Mouse (Mus musculus) activated CD4-positive, CD25-positive, alpha-beta regulatory T cell, adult 9 weeks (primary cell): ENCODE measurements around the gene Lrrc29. TPM values are rescaled to one million over a fixed set of nuclear protein-coding genes. Genes with fewer than 3 reads are reported as not detected.

ENCODE experiments used
- polyA plus RNA-seq: library from polyadenylated mRNA; unstranded; fragments of 100-300 nt; shearing (Covaris generic); gene quantifications from one replicate; pipeline ENCODE4 v1.2.1, GENCODE M21; 2017

Lrrc29 gene
- polyA plus RNA-seq: 2.6 TPM

DNA sequence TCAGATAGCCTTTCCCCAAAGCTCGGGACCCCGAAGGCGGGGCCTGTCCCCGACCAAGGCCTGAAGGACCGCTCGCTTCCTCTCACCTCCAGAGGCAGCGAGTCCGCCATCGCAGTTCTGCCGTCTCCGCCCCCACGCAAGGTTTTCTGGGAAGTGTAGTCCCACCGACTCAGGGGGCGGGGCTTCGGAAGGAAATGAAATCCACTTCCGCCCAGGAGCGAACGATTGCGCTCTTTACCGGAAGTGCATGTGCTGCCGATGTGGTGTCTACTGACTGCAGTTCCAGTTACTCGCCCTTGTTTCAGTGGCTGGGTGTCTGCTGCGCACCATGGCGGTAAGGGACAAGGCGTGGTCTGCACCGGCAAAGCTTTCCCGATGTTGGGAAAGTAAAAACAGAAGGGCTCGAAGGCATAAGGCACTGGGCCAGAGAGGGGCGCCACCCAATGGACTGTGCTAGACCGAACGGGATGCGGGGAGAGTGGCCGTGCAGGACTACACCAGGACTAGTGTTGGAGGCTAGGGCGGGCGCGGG lies at the start of gene Lrrc29, which contains the start of gene Tmem208:
Lrrc29 (minus strand) TSS at position 138 of the 532 bp plus-strand sequence.
Tmem208 (plus strand) TSS at position 214 of the 532 bp plus-strand sequence.

DNA sequence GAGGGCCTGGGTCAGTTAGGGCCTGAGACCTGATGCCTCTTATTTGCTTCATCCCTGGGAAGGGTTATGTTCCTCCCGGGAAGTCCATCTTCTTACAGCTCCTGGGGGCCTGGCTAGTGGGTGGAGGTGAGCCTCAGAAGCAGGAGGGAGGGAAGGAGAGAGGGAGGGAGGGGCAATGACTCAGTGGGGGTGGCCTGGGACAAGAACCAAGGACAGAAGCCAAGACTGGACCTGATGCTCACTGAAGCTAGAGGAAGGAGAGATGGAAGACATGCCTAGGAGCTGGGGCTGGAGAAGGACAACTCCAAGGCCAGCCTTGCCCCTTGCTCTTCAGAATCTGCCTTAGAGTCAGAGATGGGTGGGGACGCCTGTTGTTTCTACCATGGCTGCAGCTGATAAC lies 47.0 kb upstream of the Lrrc29 start, which contains the start of gene Plekhg4:
Plekhg4 (plus strand) TSS at position 243 of the 400 bp plus-strand sequence.

DNA sequence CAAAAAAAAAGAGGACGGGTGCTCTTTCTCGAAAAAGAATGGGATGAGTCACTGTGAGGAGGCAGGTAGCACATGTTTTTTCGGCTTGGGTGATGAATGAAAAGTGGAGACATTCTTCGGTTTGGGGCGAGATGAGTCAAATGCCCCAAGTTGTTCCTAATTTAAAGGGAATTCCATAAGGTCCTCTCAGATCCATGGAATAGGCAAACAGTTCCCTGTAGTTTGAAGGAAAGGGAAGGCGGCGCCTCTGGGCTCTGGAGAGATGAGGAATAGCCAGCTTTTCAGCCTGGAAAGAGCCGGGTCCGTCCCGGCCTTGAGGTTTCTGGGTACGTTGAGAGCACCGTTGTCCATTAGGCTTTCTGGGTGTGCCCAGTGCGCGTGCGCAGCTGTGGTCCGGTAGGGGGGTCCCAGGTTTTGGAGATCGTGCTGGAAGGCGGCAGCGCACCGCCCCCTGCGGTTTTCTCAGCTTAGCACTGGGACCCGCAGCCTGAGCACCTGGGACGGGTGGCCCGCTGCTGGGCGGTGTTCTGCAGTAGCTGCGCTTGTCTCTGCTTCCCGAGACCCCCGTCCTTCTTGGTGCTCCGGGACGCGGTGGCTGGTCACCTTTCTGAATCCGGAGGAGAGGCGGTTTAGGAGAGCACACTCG lies 22.5 kb upstream of the Lrrc29 start, which contains the start of gene Slc9a5:
Slc9a5 (plus strand) TSS at position 394 of the 646 bp plus-strand sequence.

DNA sequence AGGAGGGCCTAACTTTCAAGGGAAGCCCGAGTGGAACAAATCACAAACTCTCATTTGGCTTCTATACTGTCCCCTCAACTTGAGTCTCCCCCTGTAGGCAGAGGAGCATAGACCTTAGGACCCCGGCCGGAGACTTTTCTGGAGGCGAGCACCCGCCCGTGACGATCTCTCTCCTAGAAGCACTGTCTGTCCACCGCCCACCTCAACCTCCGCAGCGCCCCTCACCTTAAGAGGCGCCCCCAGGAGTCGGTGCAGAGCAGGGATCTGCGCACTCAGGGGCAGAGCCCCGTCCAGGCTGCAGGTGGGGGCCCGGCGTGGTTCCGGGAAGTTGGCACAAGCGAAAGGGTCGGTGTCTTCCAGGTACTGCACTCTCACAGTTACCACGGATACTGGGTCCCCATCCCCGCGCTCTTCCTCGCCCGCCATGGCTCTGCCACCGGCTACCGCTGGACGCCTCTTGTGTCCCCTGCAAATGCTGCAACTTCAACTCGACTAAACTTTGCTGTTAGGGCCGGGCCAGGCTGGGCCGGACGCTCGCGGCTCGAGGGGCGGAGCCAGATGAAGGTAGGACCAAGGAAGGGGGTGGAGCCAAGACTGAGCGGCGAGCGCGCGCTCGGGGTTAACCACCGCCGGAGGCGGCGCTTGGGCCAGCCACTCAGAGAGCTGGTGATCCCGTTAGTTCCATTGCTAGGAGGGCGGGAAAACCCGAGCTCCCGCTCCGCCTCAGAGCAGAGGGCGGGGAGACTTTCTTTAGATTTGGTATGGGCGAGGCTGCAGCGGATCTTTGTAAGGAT lies 21.5 kb upstream of the Lrrc29 start, which contains the start of gene Fhod1:
Fhod1 (minus strand) TSS at position 526 of the 794 bp plus-strand sequence.

DNA sequence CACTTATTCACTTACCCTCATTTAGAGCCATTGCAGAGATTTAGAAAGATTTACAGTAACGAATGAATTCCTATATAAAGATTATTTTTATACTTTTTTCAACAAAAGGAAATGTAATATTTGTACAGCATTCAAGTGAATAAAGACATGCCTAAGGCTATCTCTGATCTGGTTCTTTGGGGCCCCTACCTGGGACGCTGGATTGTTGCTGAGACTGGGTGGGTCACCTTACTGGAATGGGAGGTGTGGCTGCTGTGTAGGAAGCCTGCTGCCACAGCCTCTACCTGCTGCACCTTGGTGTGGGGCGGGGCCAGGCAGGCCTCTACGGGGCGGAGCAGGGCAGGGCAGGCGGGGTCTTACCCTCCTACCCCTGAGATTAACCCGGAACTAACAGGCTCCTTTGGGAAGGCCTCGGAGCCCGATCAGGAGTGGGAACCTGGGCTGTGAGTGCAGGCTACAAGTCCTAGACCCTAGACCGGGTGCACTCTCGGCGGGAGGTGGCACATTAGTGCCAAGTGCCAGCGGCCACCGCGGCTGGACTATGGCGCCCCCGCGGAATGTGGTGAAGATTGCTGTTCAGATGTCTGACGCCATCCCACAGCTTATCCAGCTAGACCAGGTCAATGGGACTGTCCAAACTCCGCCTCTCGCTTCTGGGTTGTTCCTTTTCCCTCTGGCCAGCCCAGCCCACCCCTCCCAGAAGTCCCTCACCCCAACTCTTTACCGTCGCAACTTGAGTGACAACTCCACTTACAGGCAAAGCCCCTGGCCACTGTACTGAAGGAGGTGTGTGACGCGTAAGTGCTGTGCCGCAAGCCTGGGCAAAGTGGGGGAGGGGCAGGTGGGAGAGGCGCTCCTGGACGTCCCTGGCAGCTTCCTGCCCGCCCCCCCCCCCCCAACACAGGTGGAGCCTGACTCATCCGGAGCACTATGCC lies 20.6 kb downstream of the Lrrc29 start, which contains the start of gene Elmo3:
Elmo3 (plus strand) TSS at position 391 of the 935 bp plus-strand sequence.

GRCm38 (mm10) chr8:105297511-105298192 lies 28.4 kb downstream of the Lrrc29 start, which contains the start of gene E2f4:
TSS of gene E2f4 (plus strand) at chr8:105297663.

GRCm38 (mm10) chr8:105295895-105296573 lies 30.0 kb downstream of the Lrrc29 start, which contains the start of gene Exoc3l:
TSS of gene Exoc3l (minus strand) at chr8:105296101.

GRCm38 (mm10) chr8:105289805-105290460 lies 36.1 kb downstream of the Lrrc29 start, which contains the start of gene 4931428F04Rik:
TSS of gene 4931428F04Rik (minus strand) at chr8:105289864.

DNA sequence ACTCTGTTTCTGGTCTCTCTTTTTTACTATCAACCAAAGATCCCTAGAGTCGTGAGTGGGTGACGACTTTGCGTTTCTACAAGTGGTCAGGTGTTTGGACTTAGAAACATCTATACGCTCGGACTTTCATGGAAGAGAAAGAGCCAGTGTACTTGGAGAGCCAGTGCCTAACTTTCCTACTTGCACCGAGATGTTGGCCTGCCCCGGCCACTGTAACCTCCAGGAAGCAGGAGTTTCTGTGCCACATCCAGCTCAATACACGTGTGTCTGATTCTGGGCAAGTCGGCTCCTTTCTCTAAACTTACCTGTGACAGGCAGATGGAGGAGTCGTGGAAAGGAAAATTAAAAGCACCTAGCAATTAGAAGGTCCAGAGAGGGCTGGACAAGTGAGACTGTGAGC lies 50.2 kb downstream of the Lrrc29 start, which contains the start of gene Nol3:
Nol3 (plus strand) TSS at position 301 of the 400 bp plus-strand sequence.

GRCm38 (mm10) chr8:105269461-105269947 lies 56.6 kb downstream of the Lrrc29 start, which contains the start of gene Hsf4:
TSS of gene Hsf4 (plus strand) at chr8:105269801.

GRCm38 (mm10) chr8:105264024-105264982 lies 61.8 kb downstream of the Lrrc29 start, which contains the start of the genes Tradd and Fbxl8:
TSS of gene Tradd (minus strand) at chr8:105264609.
TSS of gene Fbxl8 (plus strand) at chr8:105264648.

Other genes starting within 250 kb of the Lrrc29 start
- gene Ces3b, start 242.5 kb downstream of the Lrrc29 start, polyA plus RNA-seq: not detected
- gene Ces4a, start 194.5 kb downstream of the Lrrc29 start, polyA plus RNA-seq: not detected
- gene Cbfb, start 155.6 kb downstream of the Lrrc29 start, polyA plus RNA-seq: 27.3 TPM
- 30.6 TPM for gene D230025D16Rik, start 101.1 kb downstream of the Lrrc29 start, polyA plus RNA-seq
- 0.93 TPM for gene B3gnt9, start 71.1 kb downstream of the Lrrc29 start, polyA plus RNA-seq
- 48.9 TPM for gene Tradd, start 61.7 kb downstream of the Lrrc29 start, polyA plus RNA-seq
- gene Fbxl8, start 61.6 kb downstream of the Lrrc29 start, polyA plus RNA-seq: 23.4 TPM
- 0.86 TPM for gene Hsf4, start 56.5 kb downstream of the Lrrc29 start, polyA plus RNA-seq
- not detected for gene Nol3, start 50.1 kb downstream of the Lrrc29 start, polyA plus RNA-seq
- 1.9 TPM for gene 4931428F04Rik, start 36.4 kb downstream of the Lrrc29 start, polyA plus RNA-seq
- 2.1 TPM for gene Exoc3l, start 30.2 kb downstream of the Lrrc29 start, polyA plus RNA-seq
- gene E2f4, start 28.6 kb downstream of the Lrrc29 start, polyA plus RNA-seq: 82.3 TPM
- gene Elmo3, start 20.7 kb downstream of the Lrrc29 start, polyA plus RNA-seq: 8.1 TPM
- 151 TPM for gene Tmem208, start 76 bp upstream of the Lrrc29 start, polyA plus RNA-seq
- 1.8 TPM for gene Fhod1, start 21.7 kb upstream of the Lrrc29 start, polyA plus RNA-seq
- gene Slc9a5, start 22.6 kb upstream of the Lrrc29 start, polyA plus RNA-seq: 0.59 TPM
- not detected for gene Plekhg4, start 47.0 kb upstream of the Lrrc29 start, polyA plus RNA-seq
- not detected for gene Kctd19, start 87.2 kb upstream of the Lrrc29 start, polyA plus RNA-seq
- not detected for gene Lrrc36, start 87.3 kb upstream of the Lrrc29 start, polyA plus RNA-seq
- 1.3 TPM for gene Tppp3, start 145.2 kb upstream of the Lrrc29 start, polyA plus RNA-seq
- gene Zdhhc1, start 170.6 kb upstream of the Lrrc29 start, polyA plus RNA-seq: 2.2 TPM
- gene Hsd11b2, start 192.5 kb upstream of the Lrrc29 start, polyA plus RNA-seq: not detected
- gene Atp6v0d1, start 239.8 kb upstream of the Lrrc29 start, polyA plus RNA-seq: 48.8 TPM